Mouse (Mus musculus) heart, adult 9 months (tissue): Measurements from ENCODE around the gene Xrcc1.

Experiments
- DNase-seq, 2 experiments: peaks; one replicate each; pipeline ENCODE4 v3.0.0; 2022; ENCODE audit warnings: low spot score in 2 of 2

Gene Xrcc1

GRCm38 (mm10) chr7:24564607-24565265 lies 18.6 kb downstream of the Xrcc1 start:
- DNase-seq: peak; percentile 25 to 34

GRCm38 (mm10) chr7:24565627-24566026 lies 19.5 kb downstream of the Xrcc1 start:
- no peak for DNase-seq

GRCm38 (mm10) chr7:24566206-24566605 lies 20.1 kb downstream of the Xrcc1 start:
- no peak for DNase-seq

DNA sequence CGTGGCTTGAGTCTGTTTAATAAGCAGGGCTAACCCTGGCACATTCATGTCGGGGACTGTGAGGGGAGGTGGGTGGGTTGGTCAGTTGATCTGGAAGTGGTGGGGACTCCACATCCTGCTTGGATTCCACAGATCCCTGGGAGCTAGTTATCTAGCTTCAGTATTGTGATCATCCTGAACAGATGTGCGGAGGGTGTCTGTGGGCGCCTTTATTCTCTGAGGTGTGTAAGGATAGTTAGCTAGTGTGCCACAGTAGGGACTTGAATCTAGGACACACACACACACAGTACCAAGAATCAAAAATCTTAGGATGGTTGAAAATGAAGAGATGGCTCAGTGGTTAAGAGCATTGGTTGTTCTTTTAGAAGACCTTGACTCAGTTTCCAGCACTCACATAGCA lies 22.4 kb downstream of the Xrcc1 start:
- DNase-seq: no peak

GRCm38 (mm10) chr7:24571071-24571470 lies 25.0 kb downstream of the Xrcc1 start:
- no peak for DNase-seq

DNA sequence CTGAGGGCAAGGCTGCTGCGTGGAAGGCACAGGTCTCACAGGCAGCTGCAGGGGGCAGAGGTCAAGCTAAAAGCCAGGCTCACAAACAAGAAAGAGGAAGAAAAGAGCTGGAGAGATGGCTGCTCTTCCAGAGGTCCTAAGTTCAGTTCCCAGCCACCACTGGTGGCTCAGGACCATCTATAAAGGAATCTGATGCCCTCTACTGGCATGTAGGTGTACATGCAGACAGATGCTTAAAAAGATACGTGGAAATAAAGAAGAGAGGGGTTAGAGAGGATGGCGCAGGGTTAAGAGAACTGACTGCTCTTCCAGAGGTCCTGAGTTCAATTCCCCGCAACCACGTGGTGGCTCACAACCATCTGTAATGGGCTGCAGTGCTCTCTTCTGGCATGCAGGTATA lies 26.4 kb downstream of the Xrcc1 start:
- no peak for DNase-seq

DNA sequence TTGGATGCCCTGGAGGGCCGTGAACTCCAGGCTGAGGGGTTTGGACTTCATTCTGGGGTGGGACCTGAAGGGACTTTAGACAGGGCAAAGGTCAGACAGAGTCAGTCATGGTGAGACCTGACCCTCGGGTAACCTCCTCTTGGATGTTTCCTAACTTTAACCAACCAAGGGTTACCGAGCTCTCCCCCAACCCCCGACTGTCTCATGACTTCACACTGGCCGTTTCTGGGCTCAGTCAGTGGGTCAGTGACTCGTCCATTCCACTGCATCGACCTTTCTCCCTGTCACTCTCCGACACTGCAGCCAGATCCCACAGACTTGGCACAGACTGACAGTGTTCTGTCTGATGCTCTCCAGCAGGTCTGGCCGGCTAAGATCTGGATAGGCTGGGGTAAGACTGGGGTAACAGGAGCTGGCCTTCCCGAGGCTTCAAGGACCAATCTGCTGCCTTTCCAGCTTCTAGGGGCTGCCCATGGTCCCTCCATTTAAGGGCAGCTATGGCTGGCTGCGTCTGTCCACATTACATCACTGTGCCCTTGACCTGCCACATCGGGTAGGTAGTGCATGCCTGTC lies 28.2 kb downstream of the Xrcc1 start:
- peak in 1 of 2 experiments; percentile 26 for DNase-seq

DNA sequence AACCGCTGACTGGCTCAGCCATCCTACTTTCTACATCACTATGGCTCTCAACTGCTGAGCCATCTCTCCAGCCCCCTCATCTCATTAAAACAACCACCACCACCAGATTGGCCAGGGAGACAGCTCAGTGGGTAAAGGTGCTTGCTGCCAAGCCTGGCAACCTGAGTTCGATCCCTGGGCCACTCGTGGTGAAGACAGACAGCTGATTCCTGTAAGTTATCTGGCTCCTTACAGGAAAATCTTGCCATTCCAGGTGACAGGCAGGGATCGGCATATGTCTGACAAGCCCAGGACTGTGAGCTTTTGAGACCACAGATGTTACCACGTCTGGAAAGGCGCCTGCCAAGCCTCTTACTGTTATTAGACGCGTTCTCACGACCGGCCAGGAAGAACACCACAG lies 31.7 kb downstream of the Xrcc1 start:
- no peak for DNase-seq

DNA sequence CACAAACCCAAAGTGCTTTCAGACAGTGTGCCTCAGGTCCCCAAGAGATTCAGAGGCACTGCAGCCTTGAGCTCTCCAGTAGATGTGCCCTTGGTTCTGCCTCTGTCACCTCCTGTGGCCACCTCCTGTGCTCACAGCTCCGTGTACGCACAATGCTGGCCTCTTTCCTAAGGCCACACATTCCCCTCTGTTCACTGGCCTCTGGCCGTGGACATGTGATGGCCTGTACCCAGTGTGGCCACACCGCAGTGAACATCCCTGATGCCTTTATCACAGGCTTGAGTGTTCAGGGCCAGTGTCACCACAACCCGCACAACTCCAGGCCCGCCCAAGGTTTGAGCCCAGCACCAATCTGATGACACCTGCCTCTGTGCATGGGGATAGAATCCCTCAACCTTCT lies 38.8 kb downstream of the Xrcc1 start:
- no peak for DNase-seq

- no peak for DNase-seq
Measured at GRCm38 (mm10) chr7:24585995-24586394, 39.9 kb downstream of the Xrcc1 start.

GRCm38 (mm10) chr7:24586828-24587227 lies 40.7 kb downstream of the Xrcc1 start:
- DNase-seq: no peak

- DNase-seq: no peak
Measured at GRCm38 (mm10) chr7:24587330-24588105, 41.4 kb downstream of the Xrcc1 start, which contains the start of the genes Ethe1 and Zfp575. Gene Ethe1 (plus strand): TSS chr7:24587543. Gene Zfp575 (minus strand): TSS chr7:24587641.

- DNase-seq: peak in 1 of 2 experiments; percentile 44
Measured at GRCm38 (mm10) chr7:24588336-24588735, 42.2 kb downstream of the Xrcc1 start.

DNA sequence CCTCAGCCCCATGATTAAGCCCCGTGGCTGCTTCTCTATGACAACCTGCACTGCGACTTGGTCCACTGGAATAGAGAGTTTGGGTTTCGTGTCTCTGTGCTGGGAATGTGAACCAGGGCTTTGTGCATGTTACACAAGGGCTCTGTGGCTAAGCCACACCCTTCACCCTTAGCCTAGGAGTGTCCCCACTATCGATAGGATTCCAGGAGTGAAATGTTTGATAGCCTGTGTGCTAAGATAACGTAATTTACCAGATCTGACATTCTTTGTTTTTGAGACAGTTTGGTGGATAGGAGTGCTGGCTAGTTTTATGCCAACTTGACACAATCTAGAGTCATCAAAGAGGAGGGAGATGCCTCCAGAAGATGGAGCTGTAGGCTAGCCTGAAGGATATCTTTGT lies 45.6 kb downstream of the Xrcc1 start:
- no peak for DNase-seq

DNA sequence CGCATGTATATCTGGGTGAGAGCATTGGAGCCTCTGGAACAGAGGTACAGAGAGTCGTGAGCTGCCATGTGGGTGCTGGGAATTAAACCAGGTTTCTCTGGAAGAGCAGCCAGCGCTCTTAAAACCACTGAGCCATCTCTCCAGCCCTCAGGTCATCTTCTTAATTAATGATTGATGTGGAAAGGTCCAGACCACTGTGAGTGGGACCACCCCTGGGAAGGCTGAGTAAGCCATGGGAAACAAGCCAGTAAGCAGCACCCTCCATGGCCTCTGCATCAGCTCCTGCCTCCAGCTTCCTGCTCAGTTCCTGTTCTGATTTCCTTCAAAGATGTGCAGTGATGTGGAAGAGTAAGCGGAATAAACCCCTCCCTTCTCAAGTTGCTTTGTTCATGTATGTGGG lies 46.1 kb downstream of the Xrcc1 start:
- no peak for DNase-seq

DNA sequence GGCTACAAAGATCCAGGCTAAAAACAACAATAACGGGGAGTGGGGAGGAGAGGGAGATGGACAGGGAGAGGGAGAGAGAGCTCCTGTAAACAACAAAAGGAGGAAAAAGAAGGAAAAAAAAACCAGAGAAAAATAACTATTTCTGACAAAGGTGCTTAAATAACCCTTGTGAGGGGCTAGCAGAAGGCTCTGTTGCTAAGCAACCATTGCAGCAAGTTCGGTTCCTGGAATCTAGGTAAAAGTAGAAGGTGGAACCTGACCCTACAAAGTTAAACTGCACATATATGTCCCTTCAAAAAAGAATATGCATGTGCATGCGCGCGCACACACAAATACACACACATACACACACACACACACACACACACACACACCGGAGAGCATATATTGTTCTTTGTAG lies 46.7 kb downstream of the Xrcc1 start:
- no peak for DNase-seq

GRCm38 (mm10) chr7:24593621-24594308 lies 47.7 kb downstream of the Xrcc1 start:
- DNase-seq: peak; percentile 81

DNA sequence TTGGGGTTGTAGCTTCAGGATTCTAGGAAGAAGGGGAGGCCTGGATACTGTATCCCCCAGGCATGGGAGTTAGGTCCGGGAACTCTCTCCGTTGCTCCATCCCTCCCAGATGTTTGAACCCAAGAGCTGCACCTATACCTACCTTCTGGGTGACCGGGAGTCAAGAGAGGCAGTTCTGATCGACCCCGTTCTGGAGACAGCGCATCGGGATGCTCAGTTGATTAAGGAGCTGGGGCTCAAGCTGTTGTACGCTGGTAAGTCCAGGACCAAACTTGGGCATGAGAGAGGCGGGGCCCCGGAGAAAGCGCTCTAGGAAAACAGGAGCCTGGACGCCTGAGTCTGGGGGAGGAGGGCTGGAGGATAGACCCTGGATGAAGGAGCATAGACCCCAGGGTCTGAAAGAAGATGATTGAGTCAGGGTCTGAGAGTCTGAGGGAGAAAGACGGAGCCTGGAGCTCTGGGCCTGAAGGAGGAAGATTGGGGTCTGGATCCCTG lies 48.3 kb downstream of the Xrcc1 start:
- no peak for DNase-seq

DNA sequence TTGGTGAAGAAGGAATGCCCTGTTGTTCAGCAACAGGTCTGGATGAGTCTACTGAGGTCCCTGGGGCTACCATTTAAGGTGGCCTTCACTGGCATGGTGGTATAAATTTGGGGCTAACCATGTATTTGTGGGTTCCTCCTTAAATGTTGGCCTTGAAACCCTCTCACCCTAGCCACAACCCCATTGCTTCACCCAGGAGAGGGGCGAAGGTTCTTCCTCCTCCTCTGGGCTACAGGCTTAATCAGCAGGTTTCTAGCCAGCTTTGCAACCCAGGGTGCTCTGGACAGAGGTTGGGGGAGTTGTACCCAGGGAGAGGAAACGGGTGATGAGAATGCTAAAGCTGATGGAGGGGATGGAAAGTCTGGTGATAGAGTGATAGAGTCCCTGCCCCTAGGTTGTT lies 49.4 kb downstream of the Xrcc1 start:
- no peak for DNase-seq

GRCm38 (mm10) chr7:24598121-24598520 lies 52.0 kb downstream of the Xrcc1 start:
- no peak for DNase-seq

- peak; percentile 41 to 44 for DNase-seq
Measured at GRCm38 (mm10) chr7:24599211-24600067, 53.4 kb downstream of the Xrcc1 start.
